7 mouse cellular contexts compared by ENCODE assay signal in genomic region chr13:57595032-57595760, GRCm38 (mm10).
DNase-seq lines count a peak whose midpoint lies in the region; ATAC-seq and TF ChIP-seq lines count a peak whose summit lies in the region.

No protein-coding gene starts in this region.

- H3K9me3 ChIP-seq in embryonic facial prominence, embryonic 10.5 days, result no peaks in the 10 kb centered on the region
- H3K9me3 ChIP-seq in forebrain, postnatal 0 days (ENCODE audit: low read length), result no peaks in the 10 kb centered on the region
- no peaks in the 10 kb centered on the region for H3K9me3 ChIP-seq in midbrain, postnatal 0 days (ENCODE audit: low read length)

- DNase-seq in embryonic facial prominence, embryonic 10.5 days (ENCODE audit: low spot score), result peak; percentile 18
- peak; percentile 86 for DNase-seq in forebrain, postnatal 0 days
- DNase-seq in left cerebral cortex, adult 11 months (ENCODE audit: low spot score), result peak; percentile 49
- peak; percentile 82 for DNase-seq in midbrain, postnatal 0 days (ENCODE audit: low spot score)
- DNase-seq in cerebellum, adult 18-20 months, result no peak
- no peak for DNase-seq in lung, postnatal 4 days
- no peak for DNase-seq in testis, postnatal 14 days (ENCODE audit: low spot score)

- TF ChIP-seq CTCF in forebrain, postnatal 0 days (IDR thresholded peaks at IDR 0.05; ENCODE audit: low read depth), result 0 out of 2 replicates have a peak, but pooled peaks have one; percentile 5
- TF ChIP-seq CTCF in midbrain, postnatal 0 days (IDR thresholded peaks at IDR 0.05), result 0 out of 2 replicates have a peak, but pooled peaks have one; percentile 5

- no peaks in the 10 kb centered on the region for H3K4me1 ChIP-seq in embryonic facial prominence, embryonic 10.5 days
- H3K4me1 ChIP-seq in forebrain, postnatal 0 days (ENCODE audit: insufficient read depth), result peaks cover 17% of the 10 kb centered on the region
- peaks cover 12% of the 10 kb centered on the region; the same call in 1 of the 2 replicates for H3K4me1 ChIP-seq in midbrain, postnatal 0 days (ENCODE audit: insufficient read depth, low read length)

- ATAC-seq in forebrain, postnatal 0 days, result peak; percentile 98
- ATAC-seq in midbrain, postnatal 0 days (ENCODE audit: low FRiP score), result peak; percentile 88

- peaks cover 31% of the 10 kb centered on the region for H3K27me3 ChIP-seq in embryonic facial prominence, embryonic 10.5 days (replicated peaks; ENCODE audit: low read depth, poor library complexity, severe bottlenecking)
- no peaks in the 10 kb centered on the region for H3K27me3 ChIP-seq in forebrain, postnatal 0 days (ENCODE audit: insufficient read depth, low read length)
- H3K27me3 ChIP-seq in midbrain, postnatal 0 days (ENCODE audit: insufficient read depth, low read length), result 0 out of 2 replicates have a peak, but pooled peaks cover 4% of the 10 kb centered on the region

- 73% methylated on average over 15 of the region's 15 CpGs for WGBS in embryonic facial prominence, embryonic 10.5 days
- 20% methylated on average over 15 of the region's 15 CpGs for WGBS in forebrain, postnatal 0 days
- WGBS in midbrain, postnatal 0 days, result 18% methylated on average over 15 of the region's 15 CpGs

- H3K4me2 ChIP-seq in forebrain, postnatal 0 days (ENCODE audit: low read depth), result peak overlapping the region; percentile 41
- H3K4me2 ChIP-seq in midbrain, postnatal 0 days (ENCODE audit: low read depth, low read length, poor library complexity, severe bottlenecking), result peak overlapping the region; percentile 25

- H3K27ac ChIP-seq in embryonic facial prominence, embryonic 10.5 days (replicated peaks), result no peak overlapping the region
- H3K27ac ChIP-seq in forebrain, postnatal 0 days (ENCODE audit: low read depth, low read length), result peak overlapping the region; percentile 85
- H3K27ac ChIP-seq in midbrain, postnatal 0 days (ENCODE audit: low read depth, low read length), result peak overlapping the region; percentile 69

- H3K4me3 ChIP-seq in embryonic facial prominence, embryonic 10.5 days, result no peak overlapping the region
- H3K4me3 ChIP-seq in forebrain, postnatal 0 days (ENCODE audit: low read depth, low read length), result no peak overlapping the region
- H3K4me3 ChIP-seq in midbrain, postnatal 0 days (ENCODE audit: low read depth, low read length), result no peak overlapping the region

- no peaks in the 10 kb centered on the region for H3K36me3 ChIP-seq in embryonic facial prominence, embryonic 10.5 days (replicated peaks)
- H3K36me3 ChIP-seq in forebrain, postnatal 0 days (ENCODE audit: insufficient read depth), result no peaks in the 10 kb centered on the region
- H3K36me3 ChIP-seq in midbrain, postnatal 0 days (ENCODE audit: insufficient read depth, low read length), result no peaks in the 10 kb centered on the region

- peak overlapping the region; percentile 49; the same call in 1 of the 2 replicates for H3K9ac ChIP-seq in forebrain, postnatal 0 days
- peak overlapping the region; percentile 19; the same call in 1 of the 2 replicates for H3K9ac ChIP-seq in midbrain, postnatal 0 days (replicated peaks; ENCODE audit: low read length, poor library complexity, severe bottlenecking)

Comparison
In these comparisons a context has a peak if more than half of its experiments do, and no peak if none do; other contexts are left out.
1. DNase-seq: peak in embryonic facial prominence, embryonic 10.5 days (single experiment), forebrain, postnatal 0 days (single experiment), left cerebral cortex, adult 11 months (single experiment) and midbrain, postnatal 0 days (single experiment); none in cerebellum, adult 18-20 months (0 of 2), lung, postnatal 4 days (0 of 2) and testis, postnatal 14 days (single experiment).